Mouse (Mus musculus) C2C12 (cell line): Measurements from ENCODE around the gene Calhm3. TPM values are rescaled to one million over a fixed set of nuclear protein-coding genes. Genes with fewer than 3 reads are reported as not detected.

Source experiments
- H3K27me3 ChIP-seq: one replicate; pipeline ENCODE4 v1.6.1; 2011; ENCODE audit not compliant: control insufficient read depth, insufficient read depth, insufficient read length
- H3K36me3 ChIP-seq: one replicate; pipeline ENCODE4 v1.6.1; 2011; ENCODE audit not compliant: control insufficient read depth, insufficient read depth
- H3K4me3 ChIP-seq: one replicate; pipeline ENCODE4 v1.5.1; 2011; ENCODE audit warnings: mild to moderate bottlenecking, control low read depth; ENCODE audit not compliant: poor library complexity, insufficient read depth, severe bottlenecking
- H3K79me2 ChIP-seq: one replicate; pipeline ENCODE4 v1.6.1; 2011; ENCODE audit not compliant: control insufficient read depth, insufficient read depth
- H3K79me3 ChIP-seq: one replicate; pipeline ENCODE4 v1.6.1; 2011; ENCODE audit warnings: low read depth, control low read depth
- H3ac ChIP-seq: one replicate; pipeline ENCODE3; 2011; ENCODE audit warnings: low read depth; ENCODE audit not compliant: control insufficient read depth, insufficient read length
- CEBPB ChIP-seq: IDR thresholded peaks from one replicate; pipeline ENCODE4 v1.6.1; 2011; ENCODE audit warnings: low read depth, mild to moderate bottlenecking, control low read depth, moderate library complexity
- CTCF ChIP-seq: IDR thresholded peaks from one replicate; pipeline ENCODE4 v1.5.1; 2011; ENCODE audit not compliant: control insufficient read depth, insufficient read depth, insufficient read length
- FOSL1 ChIP-seq: IDR thresholded peaks from one replicate; pipeline ENCODE4 v1.8.0; 2011; ENCODE audit warnings: mild to moderate bottlenecking, low read length; ENCODE audit not compliant: poor library complexity, insufficient read depth, severe bottlenecking
- MAX ChIP-seq: IDR thresholded peaks from one replicate; pipeline ENCODE4 v1.6.1; 2011; ENCODE audit warnings: mild to moderate bottlenecking, control low read depth
- MYOD1 ChIP-seq: IDR thresholded peaks from one replicate; pipeline ENCODE4 v1.6.1; 2011; ENCODE audit warnings: low read depth; ENCODE audit not compliant: control insufficient read depth, insufficient read length
- MYOG ChIP-seq: IDR thresholded peaks from one replicate; pipeline ENCODE4 v1.6.1; 2011; ENCODE audit not compliant: control insufficient read depth, insufficient read length; ENCODE audit errors: extremely low read depth
- USF1 ChIP-seq: IDR thresholded peaks from one replicate; pipeline ENCODE4 v1.6.1; 2011; ENCODE audit warnings: low read depth, mild to moderate bottlenecking, control low read depth, moderate library complexity
- polyA plus RNA-seq: library from polyadenylated mRNA; unstranded; fragments of >200 nt; fragmentation: generic; extraction: Trizol; gene quantifications from one replicate; pipeline ENCODE4 v1.2.1, GENCODE M21; 2012; ENCODE audit warnings: missing spikeins

Calhm3 gene
- polyA plus RNA-seq, 1 experiment = not detected

DNA sequence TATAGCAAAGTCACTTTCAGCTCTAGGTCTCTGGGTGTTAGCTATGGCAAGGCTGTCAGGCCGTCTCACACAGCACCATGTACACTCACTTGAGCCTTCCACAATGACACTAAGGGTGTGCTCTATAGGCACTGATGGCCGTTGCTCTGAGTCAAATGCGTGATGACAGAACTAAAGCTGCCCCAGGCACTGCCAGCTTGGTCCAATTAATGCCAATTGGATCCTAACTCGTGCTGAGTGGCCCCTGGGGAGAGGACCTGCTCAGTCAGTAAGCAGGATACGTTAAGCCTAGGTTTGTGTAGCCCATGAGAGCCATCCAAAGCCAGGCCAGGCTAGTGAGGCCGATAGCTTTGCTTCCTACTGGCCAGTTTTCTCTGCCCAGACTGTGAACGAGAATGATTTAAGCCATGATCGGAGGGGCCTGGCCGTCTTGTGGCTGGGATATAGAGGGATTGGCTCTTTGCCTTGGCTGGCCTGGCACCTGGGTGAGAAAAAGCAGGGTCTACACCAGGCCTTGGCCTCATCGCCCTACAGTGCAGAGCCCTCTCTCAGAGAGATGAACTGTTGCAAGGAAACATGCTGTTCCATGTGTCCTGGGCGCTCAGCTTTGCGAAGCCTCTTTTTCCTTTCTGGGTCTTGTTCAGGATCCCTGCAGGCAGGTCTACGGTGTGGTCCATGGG is 41.2 kb upstream of the Calhm3 start:
- H3ac ChIP-seq = no peak overlapping the region
- H3K36me3 ChIP-seq = no peaks in the 10 kb centered on the region
- no peaks in the 10 kb centered on the region for H3K79me2 ChIP-seq
- H3K79me3 ChIP-seq = no peaks in the 10 kb centered on the region
- no peak overlapping the region for H3K4me3 ChIP-seq
- no peaks in the 10 kb centered on the region for H3K27me3 ChIP-seq
- TF ChIP-seq MYOG (no peak), USF1 (no peak), FOSL1 (no peak), CEBPB (no peak), MAX (no peak), CTCF (no peak), MYOD1 (no peak)

DNA sequence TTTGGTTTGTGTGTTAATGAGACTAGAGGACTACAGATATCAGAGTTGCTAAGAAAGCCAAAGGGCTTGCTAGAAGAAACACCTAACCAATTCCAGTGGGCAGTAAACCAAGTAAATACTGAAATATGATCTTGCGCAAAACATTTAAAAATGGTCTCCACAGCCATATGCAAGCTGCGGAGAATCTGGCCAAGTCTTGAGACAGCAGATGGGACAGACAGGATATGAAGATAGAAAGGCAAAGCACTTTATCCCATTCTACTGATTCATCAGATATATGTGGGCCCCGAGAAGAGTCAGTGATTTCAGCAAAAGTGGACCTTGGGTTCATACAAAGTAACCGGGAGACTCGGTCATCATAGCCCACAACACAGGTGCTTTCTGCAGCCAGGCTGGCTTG is 34.6 kb upstream of the Calhm3 start:
- Histone ChIP-seq H3K36me3 (no peaks in the 10 kb centered on the region), H3K79me3 (no peaks in the 10 kb centered on the region), H3K27me3 (no peaks in the 10 kb centered on the region), H3ac (no peak overlapping the region), H3K79me2 (no peaks in the 10 kb centered on the region), H3K4me3 (no peak overlapping the region)
- TF ChIP-seq CTCF (no peak), MYOG (no peak), MYOD1 (no peak), USF1 (no peak), MAX (no peak), CEBPB (no peak), FOSL1 (no peak)

DNA sequence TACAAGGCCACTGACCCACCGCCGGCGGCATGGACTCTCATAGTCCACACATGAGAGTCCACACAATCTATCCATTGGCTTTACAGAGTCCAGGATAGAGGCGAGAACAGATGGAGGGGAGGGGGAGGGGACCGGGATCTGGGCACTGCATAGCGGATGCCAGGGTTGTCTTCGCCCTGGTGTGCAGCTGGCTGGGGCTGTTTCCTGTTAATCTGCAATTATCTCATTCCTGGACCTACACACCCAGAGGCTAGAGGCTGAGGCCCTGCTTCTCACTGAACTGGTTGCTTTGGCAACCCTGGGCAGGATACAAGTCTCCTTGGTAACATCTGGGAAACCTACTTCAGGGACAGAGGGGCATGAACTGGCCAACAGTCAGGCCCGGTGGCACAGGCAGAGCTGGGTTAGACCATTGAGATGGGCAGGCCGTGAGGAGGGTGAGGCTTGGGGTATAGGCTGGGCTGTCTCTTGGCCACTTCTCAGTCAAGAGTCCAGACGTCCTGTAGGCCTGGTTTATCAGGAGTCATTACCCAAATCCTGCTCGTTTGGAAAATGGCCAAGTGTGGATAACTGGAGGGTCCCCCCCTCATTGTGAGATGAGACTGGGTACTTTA is 31.1 kb upstream of the Calhm3 start:
- Histone ChIP-seq H3K27me3 (no peaks in the 10 kb centered on the region), H3K79me3 (no peaks in the 10 kb centered on the region), H3ac (no peak overlapping the region), H3K79me2 (no peaks in the 10 kb centered on the region), H3K36me3 (no peaks in the 10 kb centered on the region), H3K4me3 (no peak overlapping the region)
- TF ChIP-seq CTCF = no peak
- no peak for TF ChIP-seq FOSL1
- no peak for TF ChIP-seq MYOD1
- TF ChIP-seq USF1 = no peak
- no peak for TF ChIP-seq MAX
- TF ChIP-seq CEBPB = no peak
- no peak for TF ChIP-seq MYOG

DNA sequence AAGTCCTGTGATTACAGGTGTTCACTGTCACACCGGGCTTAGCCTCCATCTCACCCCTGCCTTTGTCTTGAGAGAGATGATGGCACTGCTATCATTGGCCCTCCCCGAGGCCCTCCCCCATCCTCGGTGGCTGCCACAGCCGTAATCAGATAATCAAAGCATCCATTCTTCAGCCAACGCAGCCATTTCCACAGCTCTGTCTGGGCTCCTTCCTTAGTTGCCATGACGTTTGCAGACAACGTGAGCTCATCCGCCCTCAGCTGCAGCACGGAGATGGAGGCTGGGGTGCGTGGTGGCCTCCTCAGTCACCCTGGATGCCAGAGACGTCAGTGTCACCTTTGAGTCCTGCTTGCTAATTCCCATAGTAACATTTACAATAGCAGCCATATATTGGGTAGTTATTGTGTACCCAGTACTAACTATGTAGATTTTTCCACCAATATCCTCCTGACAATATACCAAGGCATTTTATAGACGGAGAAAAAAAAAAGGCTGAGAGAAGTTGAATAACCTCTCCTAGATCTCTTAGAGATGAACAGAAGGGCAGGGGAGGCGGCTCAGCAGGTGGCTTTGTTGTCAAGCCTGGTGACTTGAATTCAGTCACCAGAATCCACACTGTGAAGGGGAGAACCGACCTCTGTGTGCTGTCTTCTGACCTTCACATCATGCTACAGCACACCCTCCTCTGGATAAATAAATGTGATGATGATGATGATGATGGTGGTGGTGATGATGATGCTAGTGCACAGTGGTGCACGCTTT is 29.1 kb upstream of the Calhm3 start:
- no peak overlapping the region for H3K4me3 ChIP-seq
- H3ac ChIP-seq = no peak overlapping the region
- no peaks in the 10 kb centered on the region for H3K79me3 ChIP-seq
- no peaks in the 10 kb centered on the region for H3K36me3 ChIP-seq
- no peaks in the 10 kb centered on the region for H3K27me3 ChIP-seq
- no peak for TF ChIP-seq FOSL1
- TF ChIP-seq MYOG = no peak
- TF ChIP-seq MAX = no peak
- TF ChIP-seq CEBPB = no peak
- no peak for TF ChIP-seq MYOD1
- TF ChIP-seq CTCF = no peak
- TF ChIP-seq USF1 = no peak
- H3K79me2 ChIP-seq = no peaks in the 10 kb centered on the region

DNA sequence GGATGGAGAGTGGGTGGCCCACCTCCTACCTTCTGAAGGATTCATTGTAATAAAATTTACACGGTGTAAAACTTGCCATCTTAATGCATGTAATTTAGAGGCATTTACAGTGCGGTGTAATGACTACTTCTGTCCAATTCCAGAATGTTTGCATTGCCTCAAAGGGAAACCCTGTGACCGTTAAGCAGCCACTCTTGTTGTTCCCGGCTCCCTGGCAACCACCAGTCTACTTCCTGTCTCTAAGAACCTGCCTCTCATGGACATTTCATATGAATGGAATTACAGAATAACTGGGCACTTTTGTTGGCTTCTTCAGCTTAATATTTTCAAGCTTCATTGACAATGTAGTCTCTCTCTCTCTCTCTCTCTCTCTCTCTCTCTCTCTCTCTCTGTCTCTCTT is 27.2 kb upstream of the Calhm3 start:
- H3K79me3 ChIP-seq = no peaks in the 10 kb centered on the region
- TF ChIP-seq MYOG (no peak), MAX (no peak), MYOD1 (no peak), CTCF (no peak), FOSL1 (no peak), CEBPB (no peak), USF1 (no peak)
- peaks cover under 1% of the 10 kb centered on the region for H3K27me3 ChIP-seq
- H3K4me3 ChIP-seq = no peak overlapping the region
- H3K79me2 ChIP-seq = no peaks in the 10 kb centered on the region
- H3ac ChIP-seq = no peak overlapping the region
- H3K36me3 ChIP-seq = no peaks in the 10 kb centered on the region
